Mouse (Mus musculus) MEL (cell line): ENCODE data around the gene Perp.

ENCODE experiments used
- CTCF ChIP-seq, 3 experiments: IDR thresholded peaks in 2 of 3; conservative IDR thresholded peaks in 1 of 3; 2 replicates each; pipeline ENCODE4 v1.5.1; 2011 to 2012; ENCODE audit warnings: low read length in 3 of 3, low read depth in 2 of 3, mild to moderate bottlenecking in 2 of 3, improper control_type of control experiment in 1 of 3, inconsistent platforms in 1 of 3, mixed read lengths in 1 of 3, moderate library complexity in 1 of 3; ENCODE audit not compliant: control insufficient read depth in 1 of 3, insufficient read depth in 1 of 3, poor library complexity in 1 of 3, severe bottlenecking in 1 of 3
- ELF1 ChIP-seq: IDR thresholded peaks from 2 replicates; pipeline ENCODE4 v1.6.1; 2014; ENCODE audit warnings: low read depth, mild to moderate bottlenecking, inconsistent platforms, low read length, improper control_type of control experiment, moderate library complexity
- MAX ChIP-seq: IDR thresholded peaks from 2 replicates; pipeline ENCODE4 v1.6.1; 2011; ENCODE audit warnings: low read length, improper control_type of control experiment
- MEF2A ChIP-seq: IDR thresholded peaks from 2 replicates; pipeline ENCODE4 v1.6.1; 2014; ENCODE audit warnings: low read depth, mild to moderate bottlenecking, inconsistent platforms, low read length, improper control_type of control experiment; ENCODE audit not compliant: poor library complexity, insufficient replicate concordance, severe bottlenecking; ENCODE audit errors: extremely low read depth
- NELFE ChIP-seq: IDR thresholded peaks from 2 replicates; pipeline ENCODE4 v1.6.1; 2011; ENCODE audit warnings: low read depth, low read length, improper control_type of control experiment
- POLR2A ChIP-seq, 2 experiments: IDR thresholded peaks; 2 replicates each; pipeline ENCODE4 v1.6.1; 2011 to 2012; ENCODE audit warnings: low read length in 2 of 2, mild to moderate bottlenecking in 2 of 2, control low read depth in 1 of 2, improper control_type of control experiment in 1 of 2, low read depth in 1 of 2, moderate library complexity in 1 of 2; ENCODE audit not compliant: control insufficient read depth in 1 of 2, insufficient read depth in 1 of 2, poor library complexity in 1 of 2
- RAD21 ChIP-seq: IDR thresholded peaks from 2 replicates; pipeline ENCODE4 v1.6.1; 2011; ENCODE audit warnings: mild to moderate bottlenecking, low read depth, low read length, improper control_type of control experiment
- SIN3A ChIP-seq: IDR thresholded peaks from 2 replicates; pipeline ENCODE4 v1.6.1; 2012; ENCODE audit warnings: low read length, improper control_type of control experiment, inconsistent platforms
- SMC3 ChIP-seq: IDR thresholded peaks from 2 replicates; pipeline ENCODE4 v1.6.1; 2011; ENCODE audit warnings: low read depth, low read length, improper control_type of control experiment
- UBTF ChIP-seq: IDR thresholded peaks from 2 replicates; pipeline ENCODE4 v1.6.1; 2012; ENCODE audit warnings: low read depth, mild to moderate bottlenecking, inconsistent platforms, low read length, improper control_type of control experiment, moderate library complexity, borderline replicate concordance; ENCODE audit not compliant: insufficient read depth
- USF1 ChIP-seq: IDR thresholded peaks from 2 replicates; pipeline ENCODE4 v1.6.1; 2014; ENCODE audit warnings: low read depth, mild to moderate bottlenecking, inconsistent platforms, low read length, improper control_type of control experiment, moderate library complexity

DNA sequence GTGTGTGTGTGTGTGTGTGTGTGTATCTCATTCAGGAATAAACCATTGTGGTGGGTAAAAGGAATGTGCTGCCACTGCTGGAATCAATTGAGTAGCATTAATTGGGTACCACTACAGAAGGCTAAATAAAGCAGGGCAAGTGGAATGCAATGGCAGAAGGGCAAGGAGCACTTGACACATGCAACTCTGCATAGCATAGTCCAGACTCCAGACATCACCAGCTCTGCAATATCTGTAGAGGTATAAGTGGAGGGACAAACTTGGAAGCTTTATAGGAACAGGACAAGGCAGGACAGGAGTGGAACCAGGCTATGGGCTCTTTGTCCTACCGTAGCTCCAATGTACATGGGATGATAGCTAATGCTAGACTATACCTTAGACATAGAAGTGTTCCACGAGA, 33.1 kb upstream of the Perp start:
- TF ChIP-seq NELFE (no peak), CTCF (IDR thresholded peaks at IDR 0.05 in 2 of 3, conservative IDR thresholded peaks at IDR 0.05 in 1 of 3; ENCODE audit: control insufficient read depth in 1 of 3, insufficient read depth in 1 of 3, low read depth in 2 of 3, low read length in 3 of 3, poor library complexity in 1 of 3, severe bottlenecking in 1 of 3) (no peak), UBTF (no peak), MEF2A (no peak), SMC3 (no peak), POLR2A (IDR thresholded peaks at IDR 0.05; ENCODE audit: control insufficient read depth in 1 of 2, insufficient read depth in 1 of 2, low read depth in 1 of 2, low read length in 2 of 2, poor library complexity in 1 of 2) (no peak), SIN3A (no peak), USF1 (no peak), MAX (no peak), RAD21 (no peak), ELF1 (no peak)
